Comparison of ENCODE assay signal across 15 mouse cellular contexts in genomic region chr17:79345001-79345709, GRCm38 (mm10). TPM values are rescaled to one million over a fixed set of nuclear protein-coding genes. Genes with fewer than 3 reads are reported as not detected.
A peak's percentile ranks its signal among the peaks of the same experiment; 100 is the strongest.
DNase-seq lines count a peak whose midpoint lies in the region; TF ChIP-seq lines count a peak whose summit lies in the region.
"Had no signal": no experiment of that assay in that cellular context is flagged by ENCODE, and none has a peak within 500 bp of the region (broad histone marks: within the 10 kb centered on the region; RNA-seq: fewer than 3 reads in every experiment).

No protein-coding gene starts in this region.

- no peak for TF ChIP-seq CTCF in gastrocnemius, adult 2 months (IDR thresholded peaks at IDR 0.05)
- no peak for TF ChIP-seq CTCF in kidney, adult 2 months (conservative IDR thresholded peaks at IDR 0.05; ENCODE audit: insufficient read depth, insufficient read length, low read depth, low read length)
- no peak for TF ChIP-seq CTCF in testis, adult 2 months (IDR thresholded peaks at IDR 0.05; ENCODE audit: control insufficient read depth, insufficient read depth, insufficient replicate concordance, low read depth, low read length)

- H3K4me1 ChIP-seq in kidney, adult 2 months (ENCODE audit: control insufficient read depth, insufficient read depth, low read length) = peaks cover 9% of the 10 kb centered on the region; the same call in 1 of the 2 replicates
- peaks cover 10% of the 10 kb centered on the region for H3K4me1 ChIP-seq in testis, adult 2 months (ENCODE audit: control insufficient read depth, insufficient read depth, low read length)
- H3K4me1 ChIP-seq: hindbrain, embryonic 12.5 days had no signal

- DNase-seq in gastrocnemius, adult 2 months = peak; percentile 38
- no peak for DNase-seq in gastrocnemius, adult 8-10 months (ENCODE audit: low spot score in 2 of 2)
- DNase-seq in kidney, adult 2 months = peak; percentile 51
- no peak for DNase-seq in kidney, postnatal 10 days
- DNase-seq in testis, postnatal 10 days (ENCODE audit: low spot score) = no peak
- no peak for DNase-seq in yolk sac, embryonic 10.5 days (ENCODE audit: low spot score)
- DNase-seq in adrenal gland, adult 2 months = no peak
- DNase-seq: adrenal gland, postnatal 25 days; cerebellum, adult 9-10 months; embryo, embryonic 11 days; layer of hippocampus, adult 9-11 months had no signal

- WGBS in kidney, adult 2 months = 68% methylated on average over 25 of the region's 25 CpGs

- intact Hi-C loops in gastrocnemius, adult 2 months (cut with DNase I) = no loop called here

- peak overlapping the region; percentile 47 for H3K4me3 ChIP-seq in gastrocnemius, adult 2 months
- H3K4me3 ChIP-seq in kidney, adult 2 months (ENCODE audit: insufficient read depth, low read depth, low read length) = no peak overlapping the region
- H3K4me3 ChIP-seq in testis, adult 2 months (ENCODE audit: control insufficient read depth, low read depth, low read length) = peak overlapping the region; percentile 77
- H3K4me3 ChIP-seq: forebrain, embryonic 12.5 days; hindbrain, embryonic 12.5 days; neural tube, embryonic 15.5 days had no signal

- peak overlapping the region; percentile 97 for H3K27ac ChIP-seq in gastrocnemius, adult 2 months
- H3K27ac ChIP-seq in kidney, adult 2 months (ENCODE audit: insufficient read depth, low read depth, low read length) = peak overlapping the region; percentile 74
- H3K27ac ChIP-seq in testis, adult 2 months (ENCODE audit: control insufficient read depth, insufficient read depth, low read depth, low read length) = peak overlapping the region; percentile 32; the same call in 1 of the 2 replicates
- H3K27ac ChIP-seq: forebrain, embryonic 12.5 days; hindbrain, embryonic 12.5 days; neural tube, embryonic 15.5 days had no signal

- no peaks in the 10 kb centered on the region for H3K36me3 ChIP-seq in kidney, adult 2 months (ENCODE audit: control insufficient read depth, insufficient read depth, low read length)
- H3K36me3 ChIP-seq in testis, adult 2 months (ENCODE audit: control insufficient read depth, insufficient read depth, low read length) = no peaks in the 10 kb centered on the region; the same call in 1 of the 2 replicates
- H3K36me3 ChIP-seq: forebrain, embryonic 12.5 days had no signal

- H3K27me3 ChIP-seq in kidney, adult 2 months (replicated peaks; ENCODE audit: control insufficient read depth, insufficient read depth, low read length) = no peaks in the 10 kb centered on the region
- no peaks in the 10 kb centered on the region for H3K27me3 ChIP-seq in testis, adult 2 months (ENCODE audit: control insufficient read depth, insufficient read depth, low read length)
- H3K27me3 ChIP-seq: forebrain, embryonic 12.5 days; hindbrain, embryonic 12.5 days; neural tube, embryonic 15.5 days had no signal

- no peak for TF ChIP-seq POLR2A in kidney, adult 2 months (IDR thresholded peaks at IDR 0.05; ENCODE audit: low read depth, low read length)
- no peak; the same call in 1 of the 2 replicates for TF ChIP-seq POLR2A in testis, adult 2 months (IDR thresholded peaks at IDR 0.05; ENCODE audit: control insufficient read depth, low read depth, low read length)

RNA-seq across cellular contexts. Expression of gene Cdc42ep3, which starts 9.7 kb away (rescaled TPM):
- 10 to 100 TPM; 38.0 to 47.7 TPM for total RNA-seq in gastrocnemius, adult 2 months (2021)
- total RNA-seq in gastrocnemius, adult 8-10 months (2022) = 10 to 100 TPM; 29.2 to 34.8 (median 34.1) TPM
- polyA plus RNA-seq in kidney, adult 2 months (2012; rRNA removed) = 12.0 and 14.2 TPM in 2 replicates
- 68.6 and 73.1 TPM in 2 replicates for polyA plus RNA-seq in testis, adult 2 months (2012; rRNA removed)
- 10 to 100 TPM in 1 of 2 experiments, 1 to 10 TPM in 1; 6.9 to 11.9 TPM for total RNA-seq in adrenal gland, adult 2 months (2021)
- polyA plus RNA-seq in adrenal gland, adult 2 months (2012; rRNA removed) = 3.9 and 4.9 TPM in 2 replicates

Comparison
In these comparisons a context has a peak if more than half of its experiments do, and no peak if none do; other contexts are left out.
1. DNase-seq: peak in gastrocnemius, adult 2 months (single experiment) and kidney, adult 2 months (single experiment); none in gastrocnemius, adult 8-10 months (0 of 2), kidney, postnatal 10 days (single experiment), testis, postnatal 10 days (single experiment), yolk sac, embryonic 10.5 days (single experiment) and adrenal gland, adult 2 months (single experiment).
2. H3K27ac ChIP-seq: peak in every context shown above with its lines; median percentile 97 in gastrocnemius, adult 2 months; 74 in kidney, adult 2 months; 32 in testis, adult 2 months.